Mouse (Mus musculus): ENCODE measurements around the gene Galnt9. TPM values are rescaled to one million over a fixed set of nuclear protein-coding genes. Genes with fewer than 3 reads are reported as not detected.

Galnt9 gene
- polyA plus RNA-seq (2014; fragmentation: Nextera tagmentation; extraction: Ambion mirVana) = 19.4 and 23.7 TPM in 2 replicates

GRCm38 (mm10) chr5:110543951-110544690 lies at the start of gene Galnt9:
Gene Galnt9, plus strand, starts transcription at chr5:110544355.
- WGBS = under 1% methylated on average over 82 of the region's 82 CpGs
- H3K9ac ChIP-seq (replicated peaks; ENCODE audit: low read length) = peak within 1 kb of the TSS; percentile 68
- H3K27me3 ChIP-seq (ENCODE audit: control insufficient read depth, insufficient read depth, low read length) = peaks cover 28% of the 10 kb centered on the region
- no peaks in the 10 kb centered on the region for H3K36me3 ChIP-seq (ENCODE audit: control insufficient read depth, insufficient read depth, low read length)
- ATAC-seq (ENCODE audit: low FRiP score, low TSS enrichment) (peak; percentile 81), DNase-seq (peak; percentile 82)
- H3K4me1 ChIP-seq (ENCODE audit: control insufficient read depth, insufficient read depth, low read length) = peaks cover 9% of the 10 kb centered on the region; the same call in 1 of the 2 replicates
- peak within 1 kb of the TSS; percentile 63 for H3K4me2 ChIP-seq (ENCODE audit: low read length)
- H3K9me3 ChIP-seq (ENCODE audit: control insufficient read depth, low read length) = no peaks in the 10 kb centered on the region
- H3K27ac ChIP-seq (replicated peaks; ENCODE audit: low read depth, low read length) = peak within 1 kb of the TSS; percentile 67
- H3K4me3 ChIP-seq (replicated peaks; ENCODE audit: low read depth, low read length) = peak within 1 kb of the TSS; percentile 52

GRCm38 (mm10) chr5:110494396-110494795 lies 49.8 kb upstream of the Galnt9 start:
- DNase-seq = no peak
- H3K27ac ChIP-seq (replicated peaks; ENCODE audit: low read depth, low read length) = peak overlapping the region; percentile 32
- ATAC-seq (ENCODE audit: low FRiP score, low TSS enrichment) = no peak
- peak overlapping the region; percentile 9 for H3K4me2 ChIP-seq (ENCODE audit: low read length)
- 51% methylated on average over 4 of the region's 4 CpGs for WGBS
- H3K4me1 ChIP-seq (ENCODE audit: control insufficient read depth, insufficient read depth, low read length) = no peaks in the 10 kb centered on the region
- H3K36me3 ChIP-seq (ENCODE audit: control insufficient read depth, insufficient read depth, low read length) = no peaks in the 10 kb centered on the region
- H3K27me3 ChIP-seq (ENCODE audit: control insufficient read depth, insufficient read depth, low read length) = no peaks in the 10 kb centered on the region
- H3K4me3 ChIP-seq (replicated peaks; ENCODE audit: low read depth, low read length) = no peak overlapping the region
- H3K9ac ChIP-seq (replicated peaks; ENCODE audit: low read length) = no peak overlapping the region
- no peaks in the 10 kb centered on the region for H3K9me3 ChIP-seq (ENCODE audit: control insufficient read depth, low read length)

GRCm38 (mm10) chr5:110495051-110495450 lies 49.1 kb upstream of the Galnt9 start:
- no peaks in the 10 kb centered on the region for H3K4me1 ChIP-seq (ENCODE audit: control insufficient read depth, insufficient read depth, low read length)
- no peaks in the 10 kb centered on the region for H3K36me3 ChIP-seq (ENCODE audit: control insufficient read depth, insufficient read depth, low read length)
- ATAC-seq (ENCODE audit: low FRiP score, low TSS enrichment) (no peak), DNase-seq (no peak)
- no peak overlapping the region for H3K4me2 ChIP-seq (ENCODE audit: low read length)
- no peak overlapping the region for H3K4me3 ChIP-seq (replicated peaks; ENCODE audit: low read depth, low read length)
- H3K9me3 ChIP-seq (ENCODE audit: control insufficient read depth, low read length) = no peaks in the 10 kb centered on the region
- H3K27me3 ChIP-seq (ENCODE audit: control insufficient read depth, insufficient read depth, low read length) = no peaks in the 10 kb centered on the region
- no peak overlapping the region for H3K9ac ChIP-seq (replicated peaks; ENCODE audit: low read length)
- peak overlapping the region; percentile 32; the same call in 1 of the 2 replicates for H3K27ac ChIP-seq (replicated peaks; ENCODE audit: low read depth, low read length)
- 85% methylated on average over 6 of the region's 6 CpGs for WGBS

- ATAC-seq (ENCODE audit: low FRiP score, low TSS enrichment) = no peak
- no peaks in the 10 kb centered on the region for H3K36me3 ChIP-seq (ENCODE audit: control insufficient read depth, insufficient read depth, low read length)
Observed at GRCm38 (mm10) chr5:110497556-110497955, 46.6 kb upstream of the Galnt9 start.

GRCm38 (mm10) chr5:110498071-110498470 lies 46.1 kb upstream of the Galnt9 start:
- H3K9me3 ChIP-seq (ENCODE audit: control insufficient read depth, low read length) = no peaks in the 10 kb centered on the region
- no peaks in the 10 kb centered on the region for H3K27me3 ChIP-seq (ENCODE audit: control insufficient read depth, insufficient read depth, low read length)
- no peak overlapping the region for H3K9ac ChIP-seq (replicated peaks; ENCODE audit: low read length)
- no peak for DNase-seq
- no peak overlapping the region for H3K27ac ChIP-seq (replicated peaks; ENCODE audit: low read depth, low read length)
- no peak overlapping the region for H3K4me2 ChIP-seq (ENCODE audit: low read length)
- H3K4me1 ChIP-seq (ENCODE audit: control insufficient read depth, insufficient read depth, low read length) = 0 out of 2 replicates have a peak, but pooled peaks cover 5% of the 10 kb centered on the region
- WGBS = 58% methylated on average over 10 of the region's 10 CpGs
- no peaks in the 10 kb centered on the region for H3K36me3 ChIP-seq (ENCODE audit: control insufficient read depth, insufficient read depth, low read length)
- no peak overlapping the region for H3K4me3 ChIP-seq (replicated peaks; ENCODE audit: low read depth, low read length)
- no peak for ATAC-seq (ENCODE audit: low FRiP score, low TSS enrichment)

More at GRCm38 (mm10) chr5:110497556-110497955, 46.6 kb upstream of the Galnt9 start:
- H3K9me3 ChIP-seq (ENCODE audit: control insufficient read depth, low read length) = no peaks in the 10 kb centered on the region
- no peak for DNase-seq
- no peak overlapping the region for H3K9ac ChIP-seq (replicated peaks; ENCODE audit: low read length)
- 0 out of 2 replicates have a peak, but pooled peaks cover 5% of the 10 kb centered on the region for H3K4me1 ChIP-seq (ENCODE audit: control insufficient read depth, insufficient read depth, low read length)
- 78% methylated on average over 5 of the region's 5 CpGs for WGBS
- no peak overlapping the region for H3K4me2 ChIP-seq (ENCODE audit: low read length)
- no peak overlapping the region for H3K27ac ChIP-seq (replicated peaks; ENCODE audit: low read depth, low read length)
- no peak overlapping the region for H3K4me3 ChIP-seq (replicated peaks; ENCODE audit: low read depth, low read length)
- H3K27me3 ChIP-seq (ENCODE audit: control insufficient read depth, insufficient read depth, low read length) = no peaks in the 10 kb centered on the region

GRCm38 (mm10) chr5:110500233-110500632 lies 43.9 kb upstream of the Galnt9 start:
- no peak overlapping the region for H3K4me3 ChIP-seq (replicated peaks; ENCODE audit: low read depth, low read length)
- no peak overlapping the region for H3K27ac ChIP-seq (replicated peaks; ENCODE audit: low read depth, low read length)
- WGBS = 62% methylated on average over 4 of the region's 4 CpGs
- 0 out of 2 replicates have a peak, but pooled peaks cover 5% of the 10 kb centered on the region for H3K4me1 ChIP-seq (ENCODE audit: control insufficient read depth, insufficient read depth, low read length)
- no peaks in the 10 kb centered on the region for H3K27me3 ChIP-seq (ENCODE audit: control insufficient read depth, insufficient read depth, low read length)
- ATAC-seq (ENCODE audit: low FRiP score, low TSS enrichment) (no peak), DNase-seq (no peak)
- no peaks in the 10 kb centered on the region for H3K36me3 ChIP-seq (ENCODE audit: control insufficient read depth, insufficient read depth, low read length)
- no peak overlapping the region for H3K4me2 ChIP-seq (ENCODE audit: low read length)
- H3K9ac ChIP-seq (replicated peaks; ENCODE audit: low read length) = no peak overlapping the region
- no peaks in the 10 kb centered on the region for H3K9me3 ChIP-seq (ENCODE audit: control insufficient read depth, low read length)

- Histone ChIP-seq H3K27ac (replicated peaks; ENCODE audit: low read depth, low read length) (no peak overlapping the region), H3K4me3 (replicated peaks; ENCODE audit: low read depth, low read length) (no peak overlapping the region), H3K9me3 (ENCODE audit: control insufficient read depth, low read length) (no peaks in the 10 kb centered on the region), H3K9ac (replicated peaks; ENCODE audit: low read length) (no peak overlapping the region), H3K36me3 (ENCODE audit: control insufficient read depth, insufficient read depth, low read length) (no peaks in the 10 kb centered on the region), H3K4me1 (ENCODE audit: control insufficient read depth, insufficient read depth, low read length) (peaks cover 5% of the 10 kb centered on the region; the same call in 1 of the 2 replicates), H3K4me2 (ENCODE audit: low read length) (no peak overlapping the region), H3K27me3 (ENCODE audit: control insufficient read depth, insufficient read depth, low read length) (no peaks in the 10 kb centered on the region)
- no peak for ATAC-seq (ENCODE audit: low FRiP score, low TSS enrichment)
- WGBS = 93% methylated on average over 3 of the region's 3 CpGs
- DNase-seq = no peak
Observed at GRCm38 (mm10) chr5:110503361-110503760, 40.8 kb upstream of the Galnt9 start.

- no peak overlapping the region for H3K27ac ChIP-seq (replicated peaks; ENCODE audit: low read depth, low read length)
Observed at GRCm38 (mm10) chr5:110505611-110506294, 38.4 kb upstream of the Galnt9 start.

More at GRCm38 (mm10) chr5:110505611-110506294, 38.4 kb upstream of the Galnt9 start:
- H3K4me2 ChIP-seq (ENCODE audit: low read length) = no peak overlapping the region
- no peaks in the 10 kb centered on the region; the same call in 1 of the 2 replicates for H3K4me1 ChIP-seq (ENCODE audit: control insufficient read depth, insufficient read depth, low read length)
- H3K4me3 ChIP-seq (replicated peaks; ENCODE audit: low read depth, low read length) = no peak overlapping the region
- H3K9ac ChIP-seq (replicated peaks; ENCODE audit: low read length) = no peak overlapping the region; the same call in 1 of the 2 replicates
- no peaks in the 10 kb centered on the region for H3K27me3 ChIP-seq (ENCODE audit: control insufficient read depth, insufficient read depth, low read length)
- no peak for ATAC-seq (ENCODE audit: low FRiP score, low TSS enrichment)
- DNase-seq = no peak
- no peaks in the 10 kb centered on the region for H3K36me3 ChIP-seq (ENCODE audit: control insufficient read depth, insufficient read depth, low read length)
- H3K9me3 ChIP-seq (ENCODE audit: control insufficient read depth, low read length) = no peaks in the 10 kb centered on the region
- 59% methylated on average over 10 of the region's 10 CpGs for WGBS

All from midbrain, embryonic 14.5 days (tissue).